Mouse (Mus musculus): ENCODE measurements around the gene Hnrnpul2. TPM values are rescaled to one million over a fixed set of nuclear protein-coding genes. Genes with fewer than 3 reads are reported as not detected.
"Not testable (repeated sequence)": the region's sequence is repeated elsewhere in the genome, so short reads cannot be mapped to it uniquely, and the experiment has no call there.

The Hnrnpul2 gene
- total RNA-seq, 4 experiments from 2014 or later = 38.1 to 45.6 (median 44.3) TPM

DNA sequence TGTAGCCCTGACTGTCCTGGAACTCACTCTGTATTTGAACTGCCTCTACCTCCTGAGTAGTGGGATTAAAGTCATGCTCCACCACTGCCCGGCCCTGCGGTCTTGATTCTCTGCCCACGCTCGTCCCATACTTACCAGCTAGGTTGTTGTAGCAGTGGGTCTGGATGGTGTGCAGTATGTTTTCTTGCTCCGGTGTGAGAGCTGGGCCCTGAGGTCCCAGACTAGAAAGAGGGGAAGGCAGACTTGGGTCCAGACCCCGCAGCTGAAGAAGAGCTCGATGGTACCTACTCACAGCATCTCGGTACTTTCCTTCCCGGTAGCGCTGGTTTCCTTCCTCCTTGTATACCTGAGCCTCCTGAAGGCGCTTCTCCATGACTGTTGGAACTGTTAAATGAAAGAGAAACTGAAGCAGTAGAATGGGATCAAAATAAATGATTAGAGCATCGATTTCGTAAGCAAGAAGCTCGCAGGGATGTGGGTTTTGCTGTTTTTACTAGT, 1.5 kb upstream of the Hnrnpul2 start:
- no peak for DNase-seq (ENCODE audit: low spot score in 2 of 2)

DNA sequence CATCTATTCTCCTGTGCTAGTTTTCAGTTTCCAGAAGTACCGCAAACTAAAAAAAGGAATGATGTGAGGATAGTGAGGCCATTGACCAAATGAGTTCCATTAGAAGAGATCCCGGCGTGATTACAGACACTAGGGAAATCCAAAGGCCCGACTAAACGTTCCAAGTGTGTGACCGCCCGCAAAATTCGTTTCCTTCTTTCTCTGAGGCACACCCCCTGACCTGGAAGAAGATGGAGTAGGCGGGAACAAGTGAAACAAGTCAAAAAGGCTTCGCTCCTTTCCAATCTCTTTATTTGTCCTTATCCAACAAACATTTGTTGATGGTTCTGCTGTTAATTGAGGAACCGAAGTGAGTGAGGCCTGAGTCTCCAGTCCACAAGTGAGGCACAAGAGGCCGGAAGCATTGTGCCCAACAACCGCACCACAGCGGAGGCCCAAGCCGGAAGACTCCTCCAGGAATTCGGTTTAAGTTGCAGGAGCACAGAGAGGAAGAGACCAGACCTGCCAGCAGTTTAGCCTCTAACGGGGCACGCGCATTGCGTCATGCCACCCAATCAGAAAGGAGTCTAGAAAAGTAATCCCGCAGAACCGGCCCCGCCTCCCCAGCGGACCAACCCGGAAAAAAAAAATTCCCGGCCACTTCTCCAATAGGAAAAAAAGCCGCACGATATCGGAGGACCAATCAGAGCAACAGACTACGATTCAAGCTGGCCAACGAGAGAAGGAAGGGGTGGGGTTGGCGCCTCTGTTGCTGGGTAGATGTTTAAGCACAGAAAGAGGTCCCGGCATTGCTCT, 812 bp upstream of the Hnrnpul2 start, which contains the start of gene Ttc9c:
Ttc9c (minus strand) TSS at position 533 of the 795 bp plus-strand sequence.
- DNase-seq (ENCODE audit: low spot score in 2 of 2) = peak; percentile 95

DNA sequence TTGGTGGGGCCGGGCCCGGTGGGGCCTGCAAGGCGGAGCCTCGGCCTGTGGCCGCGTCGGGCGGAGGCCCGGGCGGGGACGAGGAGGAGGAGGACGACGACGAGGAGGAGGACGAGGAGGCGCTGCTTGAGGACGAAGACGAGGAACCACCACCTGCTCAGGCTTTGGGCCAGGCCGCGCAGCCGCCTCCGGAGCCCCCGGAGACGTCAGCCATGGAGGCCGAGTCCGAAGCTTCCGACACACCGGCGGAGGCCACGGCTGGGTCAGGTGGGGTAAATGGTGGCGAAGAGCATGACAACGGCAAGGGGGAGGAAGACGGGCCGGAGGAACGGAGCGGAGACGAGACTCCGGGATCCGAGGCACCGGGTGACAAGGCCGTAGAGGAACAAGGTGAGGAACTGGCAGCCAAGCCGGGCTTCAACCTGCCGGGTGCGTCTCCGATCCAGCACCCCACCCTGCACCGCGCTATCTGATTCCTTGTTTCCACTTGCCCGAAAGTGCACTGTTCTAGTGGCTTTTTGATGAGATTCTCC, 680 bp downstream of the Hnrnpul2 start:
- DNase-seq (ENCODE audit: low spot score in 2 of 2) = no peak

DNA sequence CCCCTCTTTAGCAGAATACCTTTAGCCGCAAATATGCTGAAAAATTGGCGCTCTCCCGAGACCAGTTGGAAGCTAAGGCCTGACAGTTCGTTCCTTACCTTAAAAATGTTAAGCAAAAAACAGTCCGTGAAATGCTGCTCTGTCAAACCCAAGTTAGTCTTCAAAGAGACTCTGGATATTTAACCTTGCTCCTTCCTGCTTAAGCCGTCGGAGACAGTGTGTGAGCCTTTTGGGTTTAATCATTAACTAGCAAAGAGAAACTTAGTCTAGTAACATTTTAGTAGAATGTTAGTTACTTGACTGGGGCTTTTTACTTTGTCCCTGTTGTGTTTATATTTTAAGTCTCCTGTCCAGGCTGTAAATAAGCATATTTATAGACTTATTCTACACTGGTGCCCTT, 1.3 kb downstream of the Hnrnpul2 start:
- DNase-seq (ENCODE audit: low spot score in 2 of 2) = no peak

DNA sequence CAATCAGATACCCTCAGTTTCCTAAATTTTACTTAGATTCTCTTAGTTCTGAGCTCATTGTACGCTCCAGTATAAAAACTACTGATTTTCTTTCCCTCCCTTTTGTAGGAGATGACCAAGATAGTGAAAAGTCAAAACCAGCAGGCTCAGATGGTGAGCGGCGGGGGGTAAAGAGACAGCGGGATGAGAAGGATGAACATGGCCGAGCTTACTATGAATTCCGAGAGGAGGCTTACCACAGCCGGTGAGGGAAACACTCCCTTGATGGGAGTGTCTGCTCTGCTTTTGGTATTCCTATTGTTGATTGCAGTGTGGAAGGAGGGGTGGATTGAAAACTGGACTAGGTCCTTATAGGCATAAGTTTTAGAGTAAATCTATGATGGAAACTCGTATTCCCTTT, 2.9 kb downstream of the Hnrnpul2 start:
- no peak for DNase-seq (ENCODE audit: low spot score in 2 of 2)

DNA sequence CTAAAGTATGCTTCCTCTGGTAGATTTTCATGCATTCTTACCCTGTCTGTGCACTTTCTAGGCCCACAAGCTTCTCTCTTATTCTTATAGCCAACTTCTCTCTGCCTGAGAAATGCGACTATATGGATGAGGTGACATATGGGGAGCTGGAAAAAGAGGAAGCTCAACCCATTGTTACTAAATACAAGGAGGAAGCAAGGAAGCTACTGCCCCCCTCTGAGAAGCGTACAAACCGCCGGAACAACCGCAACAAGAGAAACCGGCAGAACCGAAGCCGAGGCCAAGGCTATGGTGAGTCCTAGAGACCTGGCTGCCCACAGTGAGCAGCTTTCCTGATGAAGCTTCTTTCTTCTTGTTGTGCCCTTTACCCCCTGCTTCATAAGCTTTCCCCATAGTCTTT, 9.8 kb downstream of the Hnrnpul2 start, which contains the start of gene AC129217.1:
AC129217.1 (plus strand) TSS at position 114 of the 400 bp plus-strand sequence.
- no peak for DNase-seq (ENCODE audit: low spot score in 2 of 2)

DNA sequence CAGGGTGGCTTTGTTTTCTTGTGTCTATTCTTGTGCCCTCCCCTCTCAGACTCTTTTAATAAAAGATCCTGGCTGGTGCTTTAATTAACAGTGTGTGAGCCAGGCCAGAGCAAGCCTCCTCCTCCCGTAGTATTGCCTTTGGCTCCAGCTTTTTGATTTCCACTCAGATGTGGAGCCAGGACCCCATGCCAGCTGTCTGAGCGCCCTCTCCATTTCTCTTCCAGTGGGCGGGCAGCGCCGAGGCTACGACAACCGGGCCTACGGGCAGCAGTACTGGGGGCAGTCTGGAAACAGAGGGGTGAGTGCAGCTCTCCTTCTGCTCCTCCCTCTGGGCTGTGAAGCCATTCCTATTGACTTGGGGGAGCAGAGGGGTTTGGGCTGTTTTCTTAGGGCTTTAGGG, 10.9 kb downstream of the Hnrnpul2 start:
- no peak for DNase-seq (ENCODE audit: low spot score in 2 of 2)

DNA sequence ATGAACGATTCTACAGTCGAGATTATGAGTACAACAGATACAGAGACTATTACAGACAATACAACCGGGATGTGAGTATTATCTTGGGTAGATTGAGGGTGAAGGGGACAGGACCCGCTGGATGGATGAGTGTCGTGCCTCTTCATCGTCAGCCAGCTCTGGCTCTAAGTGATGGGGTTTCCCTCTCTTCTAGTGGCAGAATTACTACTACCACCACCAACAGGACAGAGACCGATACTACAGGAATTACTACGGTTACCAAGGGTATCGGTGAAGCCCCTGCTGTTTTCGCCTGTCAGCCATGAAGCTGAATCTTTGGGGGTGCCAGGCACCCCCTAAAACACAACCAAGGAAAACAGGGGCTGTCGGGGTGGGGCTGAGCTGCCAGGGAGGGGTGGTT, 11.5 kb downstream of the Hnrnpul2 start:
- no peak for DNase-seq (ENCODE audit: low spot score in 2 of 2)

DNA sequence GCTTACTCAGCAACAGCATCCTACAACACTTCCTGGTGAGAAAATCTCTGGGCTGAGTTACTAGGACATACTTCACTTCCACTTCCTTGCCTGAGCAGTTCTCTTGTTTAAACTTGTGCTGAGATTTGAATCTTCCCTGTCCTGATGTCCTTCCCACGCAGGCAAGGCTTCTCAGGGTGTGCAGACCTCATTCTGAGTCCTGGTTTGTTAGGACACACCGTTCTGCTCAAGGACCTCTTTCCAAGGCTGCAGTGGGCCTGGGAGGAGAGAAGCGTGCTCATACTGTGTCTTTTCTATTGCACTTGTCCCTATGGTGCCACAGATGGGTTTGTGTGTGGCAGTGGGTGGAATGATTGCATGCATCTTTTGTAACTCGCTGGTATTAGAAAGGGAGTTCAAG, 13.2 kb downstream of the Hnrnpul2 start:
- no peak for DNase-seq (ENCODE audit: low spot score in 2 of 2)

DNA sequence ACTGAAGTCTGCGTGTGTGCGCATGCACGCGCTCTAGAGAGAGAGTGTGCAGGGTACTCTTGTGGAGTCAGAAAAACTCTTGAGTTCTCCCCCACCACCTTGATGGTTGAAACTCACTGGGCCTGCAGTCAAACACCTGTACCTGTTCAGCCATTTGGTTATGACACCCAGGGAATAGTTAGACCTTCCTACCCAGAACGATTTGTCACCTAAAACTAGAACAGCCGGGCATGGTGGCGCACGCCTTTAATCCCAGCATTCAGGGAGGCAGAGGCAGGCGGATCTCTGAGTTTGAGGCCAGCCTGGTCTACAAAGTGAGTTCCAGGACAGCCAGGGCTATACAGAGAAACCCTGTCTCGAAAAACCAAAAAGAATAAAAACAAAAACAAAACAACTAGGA, 16.5 kb downstream of the Hnrnpul2 start:
- not testable (repeated sequence) for DNase-seq (ENCODE audit: low spot score in 2 of 2)

DNA sequence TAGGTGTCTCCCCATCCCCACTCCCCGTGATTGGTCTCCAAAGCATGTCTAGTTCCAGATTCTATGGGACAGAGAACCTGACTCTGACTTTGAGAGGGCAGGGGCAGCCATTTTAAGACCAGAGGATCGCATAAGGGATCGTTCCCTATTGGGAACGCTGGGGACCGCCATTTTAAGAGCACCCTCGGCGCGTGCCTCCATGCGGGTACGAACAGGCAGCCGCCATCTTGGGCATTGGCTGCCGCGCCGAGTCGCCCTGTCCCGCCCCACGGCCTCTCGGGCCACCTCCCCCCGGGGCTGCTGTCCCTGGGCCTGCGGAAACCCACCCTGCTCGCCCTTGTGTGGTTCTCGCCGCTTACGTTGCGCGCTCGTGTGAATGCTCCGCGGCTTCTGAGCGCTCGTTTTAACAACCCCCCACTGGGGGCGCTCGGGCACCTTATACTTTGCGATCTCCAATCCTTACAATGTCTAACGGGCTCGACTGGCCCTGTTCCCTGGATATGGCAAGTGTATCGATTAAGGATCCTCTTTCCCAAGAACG, 17.5 kb downstream of the Hnrnpul2 start, which contains the start of gene Bscl2:
Bscl2 (plus strand) TSS at position 217 of the 541 bp plus-strand sequence.
- DNase-seq (ENCODE audit: low spot score in 2 of 2) = peak; percentile 71 to 74

DNA sequence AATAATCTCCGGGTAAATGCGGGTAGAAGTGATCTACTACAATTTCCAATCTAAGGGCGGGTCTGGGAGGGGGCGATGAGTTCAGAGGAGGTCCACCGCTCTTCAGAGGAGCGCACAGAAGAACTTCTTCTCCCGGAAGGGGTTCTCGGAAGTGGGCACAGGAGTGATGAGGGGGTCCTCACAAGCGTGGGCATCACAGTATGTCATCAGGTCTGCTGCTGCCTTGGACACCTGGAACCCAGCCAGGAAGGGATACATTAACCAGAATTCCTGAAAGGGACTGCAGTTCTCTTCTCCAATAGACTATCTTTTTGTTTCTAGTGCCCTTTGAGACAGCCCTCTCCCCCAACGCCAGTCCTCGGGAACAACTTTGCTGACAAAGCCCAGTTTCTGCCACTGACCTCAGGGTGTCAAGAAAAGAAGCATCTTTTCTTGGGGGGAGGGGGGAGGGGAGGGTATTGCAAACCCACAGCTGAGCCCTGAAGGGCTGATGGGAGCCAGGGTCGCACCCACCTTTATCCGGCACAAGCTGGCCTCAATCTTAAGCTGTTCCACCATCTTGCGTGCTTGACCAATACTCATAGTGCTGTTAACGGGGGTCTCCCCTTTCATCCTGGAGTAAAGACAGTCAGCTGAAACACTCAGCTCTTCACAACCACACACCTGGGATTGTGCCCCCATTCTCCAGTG, 18.4 kb downstream of the Hnrnpul2 start:
- DNase-seq (ENCODE audit: low spot score in 2 of 2) = no peak

DNA sequence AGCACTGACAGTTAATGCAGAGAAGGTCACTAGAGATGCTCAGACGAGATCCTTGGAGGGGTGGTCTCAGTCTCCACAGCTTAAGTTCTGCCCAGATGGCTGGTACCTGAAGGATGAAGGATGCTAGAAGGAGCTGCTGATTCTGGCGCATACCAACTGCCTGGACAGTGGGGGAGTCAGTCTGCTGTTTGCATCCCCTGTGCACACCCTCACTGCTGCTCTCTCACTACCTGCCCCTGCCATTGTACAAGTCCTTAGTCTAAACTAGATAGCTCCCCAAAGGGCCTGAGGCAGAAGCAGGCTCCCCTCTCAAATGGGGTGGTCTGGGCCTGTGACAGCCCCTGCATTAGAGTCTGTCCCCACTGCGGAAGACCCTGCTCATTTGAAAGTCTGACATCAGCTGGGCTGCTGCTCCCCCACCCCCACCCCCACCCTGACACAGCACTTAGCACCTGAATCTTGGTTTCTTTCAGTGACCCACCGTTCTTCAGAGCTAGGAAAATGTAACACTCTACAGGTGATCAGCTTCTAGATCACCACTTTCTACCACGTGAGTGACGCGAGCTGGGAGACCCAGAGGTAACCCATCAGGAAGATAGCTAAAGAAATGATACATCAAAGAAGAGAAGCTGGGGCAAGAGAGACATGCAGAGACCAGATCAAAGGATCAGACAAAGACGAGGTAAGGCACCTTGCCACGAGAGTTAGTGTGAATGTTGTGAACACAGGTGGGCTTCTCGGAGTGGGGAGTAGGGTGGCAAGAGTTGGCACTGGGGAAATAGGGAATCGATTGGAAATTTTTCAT, 19.5 kb downstream of the Hnrnpul2 start, which contains the start of gene Gng3:
Gng3 (minus strand) TSS at position 92 of the 805 bp plus-strand sequence.
- DNase-seq (ENCODE audit: low spot score in 2 of 2) = no peak

DNA sequence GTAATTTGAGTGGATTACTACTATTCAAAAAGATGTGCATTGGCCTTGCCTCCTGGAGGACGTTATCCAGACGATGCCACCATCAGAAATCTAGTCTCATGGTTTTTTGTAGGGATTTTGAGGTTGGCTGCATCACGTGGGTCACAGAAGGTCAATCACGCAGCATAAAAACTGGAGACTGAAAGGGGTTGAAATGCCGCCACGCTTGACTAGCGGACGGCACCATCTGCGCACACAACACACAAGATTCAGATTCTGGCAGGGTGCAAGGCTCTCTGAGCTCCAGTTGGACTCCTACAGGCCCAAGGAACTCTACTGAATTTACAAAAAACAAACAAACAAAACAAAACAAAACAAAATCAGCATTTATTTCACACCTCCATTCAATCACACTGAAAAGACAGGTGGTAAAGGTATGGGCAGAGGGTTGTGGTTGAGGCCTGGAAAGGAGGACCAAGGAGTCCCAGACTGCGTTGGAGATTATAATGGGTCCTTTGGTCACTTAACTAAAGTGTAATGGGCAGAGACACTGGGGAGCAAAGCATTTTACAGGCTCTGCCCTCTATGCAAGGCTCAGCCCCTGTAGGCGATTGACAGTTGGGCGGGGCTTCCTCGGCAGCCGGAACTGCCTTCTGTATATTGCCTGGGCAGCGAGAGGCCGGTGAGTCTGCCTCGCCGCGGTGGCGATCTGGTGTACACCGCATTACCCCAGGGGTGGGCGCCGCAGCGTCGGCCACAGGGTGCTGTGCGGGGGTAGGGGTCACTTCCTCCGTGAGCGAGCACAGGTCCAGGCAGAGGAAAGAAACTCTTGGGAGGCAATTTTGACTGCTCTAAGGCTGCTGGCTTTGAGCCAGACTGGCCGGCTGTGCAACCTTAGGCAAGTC, 20.3 kb downstream of the Hnrnpul2 start:
- DNase-seq (ENCODE audit: low spot score in 2 of 2) = peak in 1 of 2 experiments; percentile 48

DNA sequence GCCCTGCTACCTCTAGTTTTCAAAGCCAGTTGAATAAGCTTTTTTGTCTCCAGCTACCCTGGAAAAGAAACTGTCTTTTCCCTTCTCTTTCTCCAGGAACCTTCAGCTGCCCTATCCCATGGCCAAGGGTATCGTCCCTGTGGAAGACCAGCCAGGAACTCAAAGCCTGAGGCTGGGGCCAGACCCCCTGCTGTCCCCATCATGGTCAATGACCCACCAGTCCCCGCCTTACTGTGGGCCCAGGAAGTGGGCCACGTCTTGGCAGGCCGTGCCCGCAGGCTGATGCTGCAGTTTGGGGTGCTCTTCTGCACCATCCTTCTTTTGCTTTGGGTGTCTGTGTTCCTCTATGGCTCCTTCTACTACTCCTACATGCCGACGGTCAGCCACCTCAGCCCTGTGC, 21.2 kb downstream of the Hnrnpul2 start:
- no peak for DNase-seq (ENCODE audit: low spot score in 2 of 2)

DNA sequence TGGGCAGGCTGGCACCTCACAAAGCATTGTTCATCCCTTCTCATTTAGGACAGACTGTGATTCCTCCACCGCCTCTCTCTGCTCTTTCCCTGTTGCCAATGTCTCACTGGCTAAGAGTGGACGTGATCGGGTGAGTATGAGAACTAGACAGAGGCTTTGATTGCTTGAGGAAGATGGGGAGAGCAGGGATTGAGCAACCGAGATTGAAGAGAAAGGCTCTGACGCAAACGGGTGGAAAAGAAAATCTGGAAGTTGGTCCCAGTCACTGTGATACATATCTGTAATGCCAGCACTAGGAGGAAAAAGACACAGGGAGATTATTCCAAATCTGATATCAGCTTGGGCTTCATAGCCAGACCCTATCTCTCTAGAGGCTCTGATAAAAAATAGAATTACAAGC, 23.2 kb downstream of the Hnrnpul2 start:
- DNase-seq (ENCODE audit: low spot score in 2 of 2) = no peak

DNA sequence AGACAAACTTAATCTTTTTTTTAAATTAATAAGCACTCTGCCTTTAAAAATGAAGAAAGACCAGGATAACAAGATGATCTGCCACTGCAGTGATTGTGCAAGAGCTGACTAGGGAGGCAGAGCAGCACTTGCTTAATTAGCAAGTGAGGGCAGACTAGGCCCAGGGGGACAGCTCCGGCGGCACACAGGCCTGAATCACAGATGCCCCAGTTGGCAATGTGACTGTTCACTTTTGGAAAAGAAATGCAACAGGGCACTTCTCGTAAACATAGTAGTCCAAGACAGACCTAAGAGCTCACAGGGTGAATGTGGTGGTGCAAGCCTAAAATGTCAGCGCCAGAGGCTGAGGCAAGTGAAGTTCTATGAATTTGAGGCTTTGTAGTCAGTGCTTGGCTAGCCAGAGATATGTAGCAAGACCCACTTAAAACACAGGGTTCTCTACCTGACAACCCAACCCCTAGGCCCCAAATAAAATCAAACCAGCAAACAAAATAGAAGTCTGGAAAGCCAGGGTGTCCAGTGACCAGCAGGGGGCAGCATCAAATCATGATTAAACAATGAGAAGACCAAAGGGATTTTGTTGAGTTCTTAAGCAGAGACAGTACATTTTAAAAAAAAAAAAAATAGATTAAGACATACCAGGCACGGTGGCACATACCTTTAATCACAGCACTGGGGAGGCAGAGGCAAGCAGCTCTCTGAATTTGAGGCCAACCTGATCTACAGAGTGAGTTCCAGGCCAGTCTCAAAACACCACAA, 24.7 kb downstream of the Hnrnpul2 start:
- DNase-seq (ENCODE audit: low spot score in 2 of 2) = peak; percentile 59 to 61

DNA sequence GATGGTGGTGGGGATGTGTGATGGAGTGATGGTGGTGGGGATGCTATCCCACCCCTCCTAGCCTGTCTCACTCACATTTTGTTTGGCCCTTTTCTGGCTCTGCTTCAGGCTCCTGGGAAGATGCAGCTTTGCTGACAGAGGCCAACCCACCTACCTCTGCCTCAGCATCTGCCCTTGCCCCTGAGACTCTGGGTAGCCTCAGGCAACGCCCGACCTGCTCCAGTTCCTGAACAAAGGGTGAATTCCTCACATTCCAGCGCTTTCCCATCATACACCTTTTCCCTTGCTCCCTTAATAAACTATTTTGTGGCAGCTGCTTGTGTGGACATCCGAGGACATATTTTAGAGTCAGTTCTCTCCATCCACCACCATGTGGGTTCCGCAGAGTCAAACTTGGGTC, 28.5 kb downstream of the Hnrnpul2 start:
- DNase-seq (ENCODE audit: low spot score in 2 of 2) = no peak

DNA sequence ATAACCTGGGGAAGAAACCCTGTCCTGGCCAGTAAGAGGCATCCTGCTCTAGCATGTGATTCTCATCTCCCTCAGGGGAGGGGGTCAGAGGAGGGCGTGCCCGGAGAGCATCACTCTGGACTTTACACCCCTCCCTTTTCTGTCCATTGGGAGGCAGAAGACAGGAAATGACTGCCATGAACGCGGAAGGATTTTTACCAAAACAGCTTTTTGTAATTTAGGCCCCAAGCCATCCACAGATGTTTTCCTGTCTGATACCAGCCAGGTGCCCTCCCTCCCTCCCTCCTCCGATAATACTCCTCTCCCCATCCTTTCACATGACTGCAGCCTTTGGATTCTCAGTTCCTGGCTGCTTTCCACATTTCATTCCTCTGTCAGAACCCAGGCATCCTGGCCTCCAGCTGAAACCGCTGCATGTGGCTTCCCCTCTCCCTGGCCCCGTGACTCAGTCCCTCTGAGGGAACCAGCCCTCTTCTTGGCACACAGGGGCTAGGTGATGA, 30.6 kb downstream of the Hnrnpul2 start, which contains the start of gene Lrrn4cl:
Lrrn4cl (plus strand) TSS at position 367 of the 500 bp plus-strand sequence.
- DNase-seq (ENCODE audit: low spot score in 2 of 2) = peak; percentile 58 to 73

Data from gastrocnemius, adult 8-10 months (tissue).